Mouse (Mus musculus) CD8-positive naive resting alpha-beta T cell, adult 2 months (primary cell): Measurements from ENCODE around the gene Atp8b2.

Experiments used
- DNase-seq, 2 experiments: peaks; one replicate each; pipeline ENCODE4 v3.0.0; 2022; ENCODE audit warnings: low read depth in 2 of 2, low spot score in 2 of 2

Atp8b2 gene

GRCm38 (mm10) chr3:89908836-89909235 lies 54.5 kb downstream of the Atp8b2 start:
- DNase-seq: no peak

GRCm38 (mm10) chr3:89907846-89908245 lies 55.5 kb downstream of the Atp8b2 start:
- DNase-seq: no peak

GRCm38 (mm10) chr3:89899511-89899908 lies 63.8 kb downstream of the Atp8b2 start:
- DNase-seq: no peak

- DNase-seq: no peak
Measured at GRCm38 (mm10) chr3:89898870-89899510, 64.3 kb downstream of the Atp8b2 start.

- DNase-seq: no peak
Measured at GRCm38 (mm10) chr3:89898011-89898410, 65.3 kb downstream of the Atp8b2 start.

GRCm38 (mm10) chr3:89897204-89897796 lies 66.0 kb downstream of the Atp8b2 start:
- DNase-seq: no peak

GRCm38 (mm10) chr3:89896571-89896970 lies 66.7 kb downstream of the Atp8b2 start:
- DNase-seq: no peak

- no peak for DNase-seq
Measured at GRCm38 (mm10) chr3:89892517-89893106, 70.7 kb downstream of the Atp8b2 start.

- no peak for DNase-seq
Measured at GRCm38 (mm10) chr3:89891696-89892095, 71.6 kb downstream of the Atp8b2 start.

GRCm38 (mm10) chr3:89889841-89890430 lies 73.4 kb downstream of the Atp8b2 start:
- no peak for DNase-seq
